Mouse (Mus musculus) T-helper 1 cell (primary cell): ENCODE data around the gene Immp2l.

Experiments used
- in situ Hi-C: fragments of 300-600 bp; cut with MboI, MseI; formaldehyde crosslinking; loops from one replicate; pipeline ENCODE4 v1.15.1; 2025; ENCODE audit warnings: high pct_unique_total_duplicates

Gene Immp2l

GRCm38 (mm10) chr12:41950726-41951125, 926.8 kb downstream of the Immp2l start:
- in situ Hi-C loops = no loop called here

GRCm38 (mm10) chr12:41961038-41961437, 937.1 kb downstream of the Immp2l start:
- in situ Hi-C loops = no loop called here

- in situ Hi-C loops = no loop called here
Measured at GRCm38 (mm10) chr12:41991408-41991807, 967.5 kb downstream of the Immp2l start.
